Mouse (Mus musculus) 3134 (cell line): ENCODE results near the gene Qsox2.

Experiments used
- DNase-seq: peaks from one replicate; pipeline ENCODE4 v3.0.0-alpha.2; 2011; ENCODE audit warnings: low spot score; ENCODE audit not compliant: insufficient read length; ENCODE audit errors: extremely low read depth

Qsox2 gene

GRCm38 (mm10) chr2:26168843-26169579, 68.3 kb downstream of the Qsox2 start:
- no peak for DNase-seq

- DNase-seq: no peak
Measured at GRCm38 (mm10) chr2:26166890-26167289, 70.4 kb downstream of the Qsox2 start.
